Mouse (Mus musculus): ENCODE results near the gene Ptgdr. TPM values are rescaled to one million over a fixed set of nuclear protein-coding genes. Genes with fewer than 3 reads are reported as not detected.

The Ptgdr gene
- total RNA-seq (2023), result not detected

DNA sequence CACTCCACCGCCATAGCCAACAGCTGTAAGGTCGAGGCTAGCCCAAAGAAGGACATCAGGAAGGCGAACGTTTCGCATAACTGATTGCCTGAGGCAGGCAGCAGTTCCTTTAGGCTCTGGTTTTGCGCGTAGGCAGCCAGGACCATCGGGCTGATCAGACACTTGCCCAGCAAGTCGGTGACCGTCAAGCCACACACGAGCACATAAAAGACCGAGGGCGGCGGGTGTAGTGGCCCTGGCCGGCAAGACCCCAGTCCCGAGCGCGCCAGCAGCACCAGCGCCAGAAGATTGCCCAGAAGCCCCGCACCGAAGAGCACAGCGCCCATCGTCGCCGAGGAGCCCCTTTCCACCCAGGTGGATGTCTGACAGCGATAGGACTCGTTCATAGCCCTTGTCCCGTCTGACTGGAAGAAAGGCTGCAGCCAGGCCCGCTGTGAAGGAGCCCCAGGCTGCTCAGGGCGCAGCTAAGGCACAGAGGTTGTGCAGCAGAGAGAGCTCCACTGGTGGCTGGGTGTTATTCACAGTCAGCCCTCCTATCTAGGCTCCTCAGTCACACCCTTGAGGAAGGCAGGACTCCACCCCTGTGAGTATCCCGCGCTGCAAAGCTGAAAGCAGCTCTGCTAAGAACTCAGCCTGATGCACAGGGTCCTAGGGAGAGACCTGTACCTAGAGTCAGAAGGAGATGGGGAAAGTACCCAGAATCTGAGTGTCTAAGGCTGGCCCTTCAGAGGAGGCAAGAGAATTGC is at the start of gene Ptgdr:
Ptgdr (minus strand) TSS at position 508 of the 746 bp plus-strand sequence.

Other genes starting within 250 kb of the Ptgdr start
- not detected for gene Gm5624, start 231.4 kb downstream of the Ptgdr start, total RNA-seq (2023)
- not detected for gene Gm8257, start 152.9 kb downstream of the Ptgdr start, total RNA-seq (2023)
- not detected for gene Gm8267, start 109.0 kb downstream of the Ptgdr start, total RNA-seq (2023)
- 1 to 10 TPM; 1.1 to 1.7 TPM for gene Ptger2, start 128.8 kb upstream of the Ptgdr start, total RNA-seq (2023)

Data from B cell, adult 67 days (primary cell).